Mouse (Mus musculus) brain, embryonic 14.5 days (tissue): ENCODE measurements around the gene Htra3.

Experiments
- CTCF ChIP-seq: fragments of 200-500 bp; IDR thresholded peaks from 2 replicates; pipeline ENCODE4 v1.5.1; 2012; ENCODE audit warnings: inconsistent platforms, mild to moderate bottlenecking, moderate library complexity, borderline replicate concordance; ENCODE audit not compliant: insufficient read depth, insufficient read length; ENCODE audit errors: extremely low read depth
- POLR2A ChIP-seq: fragments of 200-500 bp; IDR thresholded peaks from 2 replicates; pipeline ENCODE4 v1.6.1; 2012; ENCODE audit warnings: mild to moderate bottlenecking, inconsistent platforms, borderline replicate concordance; ENCODE audit not compliant: poor library complexity, insufficient read depth, insufficient read length, severe bottlenecking; ENCODE audit errors: extremely low read depth

DNA sequence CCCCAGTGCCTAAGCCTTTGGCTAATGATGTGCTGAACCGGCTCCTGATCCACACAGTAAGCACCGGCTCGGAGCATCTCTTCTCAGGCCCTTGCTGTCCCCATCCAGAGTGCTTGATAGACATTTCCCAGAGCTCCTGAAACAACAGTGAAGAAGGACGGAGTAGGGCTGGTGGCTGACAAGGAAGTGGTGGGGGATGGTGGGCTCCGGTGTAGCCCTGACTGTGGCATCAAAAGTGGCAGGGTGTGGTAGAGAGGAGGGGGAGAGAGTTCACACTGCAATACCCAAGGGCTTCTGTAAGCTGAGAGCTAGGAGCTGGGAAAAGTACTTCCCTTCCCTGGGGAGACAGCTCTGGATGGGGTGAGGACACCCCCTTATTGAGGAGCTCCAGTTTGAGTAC, 47.8 kb downstream of the Htra3 start:
- TF ChIP-seq POLR2A, result no peak
- no peak for TF ChIP-seq CTCF
